Mouse (Mus musculus) urinary bladder, adult 18-20 months (tissue): ENCODE data around the gene Atp6v1e1.

Experiments
- DNase-seq, 2 experiments: peaks; one replicate each; pipeline ENCODE4 v3.0.0; 2022; ENCODE audit warnings: low spot score in 2 of 2, mixed read lengths in 2 of 2

Gene Atp6v1e1

GRCm38 (mm10) chr6:120772025-120772424 is 50.6 kb downstream of the Atp6v1e1 start:
- DNase-seq: no peak

- no peak for DNase-seq
These were observed 51.2 kb downstream of the Atp6v1e1 start for GRCm38 (mm10) chr6:120771366-120771765.

GRCm38 (mm10) chr6:120769972-120770371 is 52.6 kb downstream of the Atp6v1e1 start:
- DNase-seq: no peak

DNA sequence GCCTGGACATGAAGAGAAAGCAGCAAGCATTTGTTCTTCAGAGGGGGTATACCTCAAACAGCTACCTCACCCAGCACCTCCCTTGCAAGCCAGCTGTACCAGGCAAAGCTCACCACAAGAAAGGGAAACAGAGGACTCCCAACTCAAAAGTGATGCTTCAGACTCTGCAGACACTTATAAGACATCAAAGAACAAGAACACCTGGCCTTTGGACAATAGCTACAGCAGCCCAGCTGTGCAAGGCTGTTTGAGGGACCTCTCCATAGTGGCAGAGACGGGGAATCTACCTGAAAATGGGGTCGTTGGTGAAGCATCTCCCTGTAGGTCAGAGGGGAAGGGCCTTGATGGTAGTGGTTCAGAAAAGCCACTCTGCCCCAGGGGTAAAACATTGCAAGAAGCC is 61.4 kb downstream of the Atp6v1e1 start:
- DNase-seq: no peak

DNA sequence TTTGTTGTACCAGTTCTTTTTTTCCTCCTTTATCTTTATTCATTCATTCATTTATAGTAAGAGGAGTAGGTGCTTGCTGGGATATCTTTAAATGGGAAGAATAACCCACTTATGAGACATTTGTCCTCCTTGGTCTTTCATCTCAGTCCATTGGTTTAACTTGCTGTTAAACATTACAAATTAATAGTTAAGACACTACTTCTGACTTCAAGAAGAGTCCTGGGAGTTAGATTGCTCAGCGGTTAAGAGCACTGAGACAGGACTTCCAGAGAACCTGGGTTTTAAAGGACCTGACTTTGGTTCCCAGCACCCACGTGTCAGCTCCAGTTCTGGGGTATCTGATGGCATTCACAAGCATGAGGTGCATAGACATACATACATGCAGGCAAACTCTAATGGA is 76.2 kb downstream of the Atp6v1e1 start:
- no peak for DNase-seq
